Mouse (Mus musculus) ZHBTc4 (cell line): ENCODE results near the gene Tuba3b.

Experiments
- DNase-seq: peaks from one replicate; pipeline ENCODE4 v3.0.0-alpha.2; 2011; ENCODE audit warnings: low read depth, low spot score

The Tuba3b gene

DNA sequence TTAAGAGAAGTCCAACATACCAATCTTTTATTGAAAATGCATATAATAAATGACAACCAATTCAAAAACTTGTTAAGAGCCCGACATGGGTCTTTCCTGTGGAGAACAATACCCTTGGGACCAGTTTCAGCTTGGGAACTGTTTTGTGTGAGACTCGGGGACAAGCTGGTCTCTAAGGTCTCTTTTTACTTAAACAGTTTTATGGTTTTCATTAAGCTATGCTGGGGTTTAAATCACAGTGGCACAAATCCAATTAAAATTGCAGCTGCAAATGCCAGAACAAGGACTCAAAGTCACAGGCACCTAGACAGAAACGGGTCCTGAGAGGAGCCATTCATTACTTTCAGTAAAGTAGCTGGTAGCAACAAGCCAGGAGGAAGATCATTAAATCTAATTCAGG is 10.4 kb upstream of the Tuba3b start:
- no peak for DNase-seq

DNA sequence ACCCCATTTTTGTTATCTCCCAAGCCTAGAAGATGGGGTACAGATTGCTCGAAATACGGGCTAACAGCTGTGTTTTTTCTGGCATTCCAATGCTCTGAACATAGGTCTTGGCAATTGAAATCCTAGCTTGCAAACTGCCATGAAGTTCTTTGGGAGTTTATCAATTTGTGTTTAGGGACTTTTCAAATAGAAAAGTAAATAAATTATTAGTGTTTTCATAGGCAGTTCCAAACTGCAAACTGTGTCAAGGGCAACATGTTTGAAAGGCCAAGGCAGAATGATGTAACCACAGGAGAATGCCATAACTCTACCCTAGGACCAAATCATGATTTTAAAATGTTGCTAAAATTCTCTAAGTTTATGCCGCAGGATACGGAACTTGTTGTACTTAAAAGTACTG is 7.8 kb upstream of the Tuba3b start:
- DNase-seq = no peak

DNA sequence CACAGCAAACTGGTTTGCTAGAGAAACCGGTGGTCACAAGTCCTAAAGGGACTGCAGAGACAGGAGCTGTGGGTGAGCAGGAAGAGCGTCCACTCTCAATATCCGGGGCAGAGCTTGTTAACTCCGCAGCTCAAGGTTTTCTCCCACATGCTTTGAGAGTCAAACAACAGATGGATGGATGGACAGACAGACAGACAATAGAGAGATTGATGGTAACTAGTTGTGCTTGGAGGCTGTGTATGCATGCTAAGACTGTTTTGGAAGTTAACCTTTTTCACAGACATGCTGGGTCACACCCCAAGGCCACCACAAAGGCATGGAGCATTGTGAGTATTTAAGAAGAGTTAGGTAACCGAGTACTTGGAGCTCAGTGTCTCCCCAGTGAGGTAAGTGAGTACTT is 6.9 kb upstream of the Tuba3b start:
- no peak for DNase-seq

DNA sequence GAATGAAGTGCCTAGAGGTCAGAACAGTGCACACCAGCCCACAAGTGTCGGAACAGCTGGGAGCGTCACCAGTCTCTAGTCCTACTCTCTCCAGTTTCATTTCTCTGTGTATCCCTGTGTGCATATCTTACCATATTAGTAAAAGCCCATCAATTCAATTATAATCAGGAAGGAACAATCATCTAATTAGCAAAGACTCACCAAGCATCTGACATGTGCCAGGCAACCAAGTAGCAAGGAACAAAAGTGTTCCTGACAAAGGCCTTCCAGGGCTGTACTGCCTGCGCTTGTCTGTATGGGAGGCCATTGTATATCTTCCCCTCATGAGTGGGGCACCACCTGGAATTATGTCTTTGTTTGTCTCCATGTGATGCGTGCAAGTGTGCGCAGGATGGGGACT is 4.7 kb upstream of the Tuba3b start:
- DNase-seq = no peak

DNA sequence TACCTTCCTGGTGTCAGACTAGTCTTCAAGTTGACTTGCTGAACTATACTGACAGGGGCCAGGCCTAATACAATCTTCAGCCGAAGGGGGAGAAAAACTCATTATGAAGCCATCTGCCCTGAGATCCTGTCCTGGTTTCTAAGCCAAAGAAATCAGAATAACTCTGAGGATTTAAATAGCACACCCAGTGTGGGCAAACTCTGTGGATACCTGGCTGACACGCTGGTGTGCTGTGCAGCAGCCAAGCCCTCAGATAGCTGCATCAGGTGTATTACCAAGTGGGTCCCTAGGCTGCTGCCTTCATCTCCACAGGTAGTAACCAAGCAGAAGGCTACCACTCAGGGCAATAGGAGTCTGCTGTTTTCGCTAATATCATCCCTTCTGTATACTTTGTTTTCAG is 2.9 kb upstream of the Tuba3b start:
- DNase-seq = no peak

DNA sequence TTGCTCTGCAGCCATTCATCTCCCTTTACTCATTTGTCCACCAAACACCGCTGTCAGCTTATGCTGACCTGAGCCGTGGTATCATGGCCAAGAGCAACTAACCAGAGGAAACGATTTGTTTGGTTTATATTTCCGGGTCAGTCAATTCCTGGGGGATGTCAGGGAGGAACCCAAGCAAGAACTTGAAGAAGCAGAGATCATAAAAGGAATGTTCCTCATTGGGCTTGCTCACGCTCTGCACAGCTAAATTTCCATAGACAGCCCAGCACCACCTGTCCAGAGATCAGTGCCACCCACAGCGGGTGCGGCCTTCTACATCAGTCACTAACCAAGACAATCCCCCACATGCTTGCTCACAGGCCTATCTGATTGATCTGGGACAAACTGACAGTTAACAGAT is 1.3 kb upstream of the Tuba3b start, which contains the start of gene Lmntd1:
TSS of gene Lmntd1 (minus strand) at position 101 of the 400 bp plus-strand sequence.
- DNase-seq = no peak

DNA sequence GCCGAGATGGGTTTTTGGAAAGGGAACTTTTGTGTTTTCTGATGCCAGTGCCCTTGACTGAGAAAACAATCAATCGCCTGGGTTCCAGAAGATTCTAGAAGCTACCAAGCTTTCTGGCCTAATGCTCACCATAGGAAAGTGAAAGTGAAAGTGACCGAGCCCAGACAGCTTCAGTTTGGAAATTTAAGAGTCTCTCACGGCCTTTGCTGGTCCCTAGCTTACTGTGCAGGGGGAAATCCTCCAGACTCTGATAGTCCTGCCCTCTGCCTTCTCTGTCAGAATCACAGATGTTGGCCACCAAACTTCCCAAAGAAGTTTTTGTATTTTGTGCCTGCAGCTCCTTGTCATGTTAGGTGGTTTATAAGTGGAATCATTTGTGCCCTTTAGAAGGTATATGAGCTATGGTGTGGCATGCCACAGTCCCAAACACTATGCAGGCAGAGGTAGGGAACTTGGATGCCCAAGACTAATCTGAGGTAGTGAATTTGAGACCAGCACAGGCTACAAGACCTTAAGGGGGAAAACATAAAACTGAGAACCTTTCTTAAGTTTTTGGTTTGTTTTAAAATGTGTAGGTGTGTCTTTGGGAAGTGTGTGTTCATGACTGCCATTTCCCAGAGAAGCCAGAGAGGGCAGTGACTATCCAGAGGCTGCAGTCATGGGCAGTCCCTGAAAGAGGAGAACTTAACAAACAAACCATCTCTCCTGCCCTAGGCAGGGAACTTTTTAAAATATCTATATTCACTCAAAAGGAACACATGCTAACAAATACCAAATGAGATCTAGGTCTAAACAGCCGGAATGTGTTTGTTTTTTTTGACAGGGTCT is 1.1 kb downstream of the Tuba3b start:
- no peak for DNase-seq

DNA sequence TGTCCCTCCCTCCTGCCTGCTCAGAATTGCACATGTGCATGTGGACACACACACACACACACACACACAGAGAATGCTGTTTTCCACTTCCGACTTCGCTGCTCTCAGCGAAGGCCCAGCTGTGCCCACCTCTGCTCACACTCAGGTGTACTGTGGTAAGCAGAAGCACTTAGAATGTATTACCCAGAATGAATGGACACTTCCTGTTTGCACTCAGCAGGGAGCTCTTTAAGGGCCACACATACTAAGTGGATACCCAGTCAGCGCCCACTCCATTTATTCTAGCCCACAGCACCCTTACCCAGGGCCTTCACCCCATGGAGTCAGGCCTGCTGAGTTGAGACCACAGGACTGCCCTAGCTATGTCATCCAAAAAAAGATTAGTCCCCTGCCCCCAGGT is 7.6 kb downstream of the Tuba3b start:
- DNase-seq = no peak

DNA sequence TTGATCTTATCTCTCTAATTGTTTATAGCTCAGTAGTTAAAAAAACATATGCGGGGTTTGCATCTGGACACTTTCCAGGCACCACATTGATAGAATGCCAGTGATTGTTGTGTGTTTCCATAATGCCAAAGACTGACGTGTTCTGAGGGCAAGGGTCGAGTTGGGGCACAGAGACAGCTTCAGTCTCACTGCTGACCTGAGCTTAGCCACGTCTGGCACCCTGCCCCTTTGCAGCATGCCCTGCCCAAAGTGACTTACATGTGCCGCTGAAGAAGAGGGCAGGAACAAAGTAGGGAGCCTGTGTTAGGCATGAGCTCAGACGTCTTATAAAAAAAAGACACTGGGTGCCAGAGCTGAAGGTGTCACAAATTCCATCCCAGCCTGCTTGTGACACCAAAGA is 14.7 kb downstream of the Tuba3b start:
- DNase-seq = no peak

DNA sequence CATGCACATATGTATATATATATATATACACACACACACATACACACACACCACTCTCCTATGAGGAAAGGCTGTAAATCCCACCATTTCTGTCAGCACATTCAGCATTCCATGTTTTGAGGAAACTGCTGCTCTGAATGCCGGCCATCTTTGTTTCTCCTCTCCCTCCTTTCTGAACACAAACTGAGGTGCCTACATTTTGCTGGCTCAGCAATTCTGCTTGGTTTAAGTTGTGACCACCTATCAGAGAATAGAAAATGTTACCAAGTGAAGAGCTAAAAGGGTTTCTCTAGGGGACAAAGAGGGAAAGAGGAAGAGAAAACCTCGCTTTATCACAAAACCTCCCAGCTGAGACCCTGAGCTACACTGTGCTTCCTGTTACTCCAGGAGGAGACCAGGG is 18.9 kb downstream of the Tuba3b start:
- DNase-seq = no peak

DNA sequence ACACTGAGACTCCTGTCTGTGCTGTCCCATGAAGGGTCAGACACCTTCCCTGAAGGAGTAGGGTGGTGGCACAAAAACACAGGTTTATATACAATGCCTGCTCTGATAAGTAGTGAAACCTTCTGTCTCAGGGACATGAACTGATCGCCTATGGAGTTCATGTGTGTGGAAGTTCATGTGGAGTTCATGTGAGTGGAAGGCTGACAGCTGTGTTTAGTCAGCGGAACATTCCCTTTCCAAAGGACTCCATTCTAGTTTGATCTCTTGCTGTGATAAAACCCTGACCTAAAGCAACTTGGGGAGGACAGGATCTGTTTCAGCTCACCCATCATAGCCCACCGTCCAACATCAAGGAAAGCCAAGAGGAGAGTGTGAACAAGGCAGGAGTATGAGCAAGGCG is 21.1 kb downstream of the Tuba3b start:
- no peak for DNase-seq

DNA sequence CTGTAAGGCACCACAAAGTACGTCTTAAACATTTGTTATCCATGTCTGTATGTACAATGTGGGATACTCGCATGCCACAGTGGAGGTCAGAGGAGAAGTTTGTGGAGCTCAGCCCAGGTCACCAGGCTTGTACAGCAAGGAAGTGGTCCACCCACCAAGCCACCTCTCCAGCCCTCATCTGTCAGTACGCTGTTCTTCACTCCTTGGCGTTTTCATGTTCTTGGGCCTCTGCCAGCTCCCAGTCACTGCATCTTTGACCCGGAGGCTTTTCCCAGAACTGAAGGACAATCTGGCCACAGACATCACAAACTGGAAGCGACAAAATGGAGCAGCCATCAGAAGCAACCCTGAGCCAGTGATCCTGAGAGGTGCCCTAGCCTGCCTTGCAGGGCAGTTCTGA is 22.7 kb downstream of the Tuba3b start:
- DNase-seq = no peak

DNA sequence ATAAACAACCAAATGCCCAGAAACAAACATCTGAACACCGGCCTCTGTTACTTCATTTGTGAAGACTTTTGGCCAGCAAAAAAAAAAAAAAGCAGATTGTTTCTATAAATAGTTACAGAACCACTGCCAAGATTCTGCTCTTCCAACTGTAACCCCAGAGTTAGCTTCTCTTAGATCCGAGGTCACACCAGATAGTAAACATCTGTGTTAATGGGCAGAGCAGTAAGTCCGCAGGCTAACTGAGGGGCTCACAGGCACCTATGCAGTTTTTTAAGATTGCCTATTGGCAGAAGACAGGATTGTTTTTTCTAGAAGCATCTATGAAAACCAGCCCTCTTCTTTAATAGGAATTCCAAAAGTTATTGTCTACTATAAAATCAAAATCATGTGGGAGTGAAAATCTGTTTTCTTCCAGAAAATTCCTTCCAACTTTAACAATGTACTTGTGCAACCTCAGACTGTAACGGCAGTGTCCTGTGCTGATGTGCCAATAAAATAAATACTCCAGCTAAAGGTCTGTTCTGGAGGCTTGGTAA is 25.5 kb downstream of the Tuba3b start:
- no peak for DNase-seq

DNA sequence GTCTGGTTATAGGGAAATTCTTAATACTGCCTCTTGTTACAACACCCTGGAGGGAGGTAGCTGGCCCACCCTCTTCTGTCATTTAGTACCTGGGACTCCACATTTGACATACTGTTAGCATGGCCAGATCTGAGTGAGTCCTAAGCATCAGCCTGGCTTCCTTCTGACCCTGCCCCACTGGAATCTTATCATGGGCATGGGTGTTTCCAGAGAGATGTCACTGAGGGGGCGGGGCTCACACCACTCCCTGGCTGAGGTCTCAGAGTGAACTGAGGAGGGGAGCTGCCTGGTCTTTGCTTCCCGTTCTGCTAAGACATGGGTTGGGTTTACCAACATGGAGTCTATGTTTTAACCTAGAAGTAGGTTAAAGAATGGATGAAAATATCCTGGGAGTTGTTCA is 36.4 kb downstream of the Tuba3b start:
- no peak for DNase-seq

DNA sequence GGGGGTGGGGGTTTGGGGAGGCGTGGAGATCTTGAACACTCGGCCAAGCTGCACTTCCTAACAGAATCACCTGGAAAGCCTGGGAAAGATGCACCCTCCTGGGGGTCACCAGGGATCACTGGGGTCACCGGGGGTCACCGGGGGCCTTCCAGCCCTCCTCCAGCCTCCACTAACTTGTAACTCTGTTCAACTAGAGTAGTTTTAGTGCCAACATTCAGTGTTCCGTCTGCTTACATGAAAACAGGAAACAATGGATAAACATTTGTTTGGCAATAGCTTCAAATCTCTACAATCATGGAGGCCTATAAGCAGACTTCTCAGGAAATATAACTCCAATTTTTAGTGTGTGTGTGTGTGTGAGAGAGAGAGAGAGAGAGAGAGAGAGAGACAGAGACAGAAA is 37.4 kb downstream of the Tuba3b start:
- DNase-seq = no peak

DNA sequence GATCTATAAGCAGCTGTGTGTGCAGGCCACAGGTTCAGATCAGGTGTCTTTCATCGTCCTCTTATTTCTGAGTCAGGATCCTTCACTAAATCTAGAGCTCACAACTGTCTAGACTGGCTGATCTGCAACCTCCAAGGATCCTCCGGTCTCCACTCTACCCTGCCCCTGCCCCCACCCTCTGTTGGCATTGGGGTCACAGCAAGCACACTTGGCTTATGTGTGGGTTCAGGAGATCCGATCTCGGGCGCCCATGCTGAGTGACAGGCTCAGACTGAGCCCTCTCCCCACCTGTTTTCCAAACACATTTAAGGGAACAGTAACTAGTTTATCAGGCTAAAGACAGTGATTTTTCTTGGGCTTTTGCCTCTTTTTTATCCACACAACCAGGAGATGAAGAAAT is 38.1 kb downstream of the Tuba3b start:
- no peak for DNase-seq

DNA sequence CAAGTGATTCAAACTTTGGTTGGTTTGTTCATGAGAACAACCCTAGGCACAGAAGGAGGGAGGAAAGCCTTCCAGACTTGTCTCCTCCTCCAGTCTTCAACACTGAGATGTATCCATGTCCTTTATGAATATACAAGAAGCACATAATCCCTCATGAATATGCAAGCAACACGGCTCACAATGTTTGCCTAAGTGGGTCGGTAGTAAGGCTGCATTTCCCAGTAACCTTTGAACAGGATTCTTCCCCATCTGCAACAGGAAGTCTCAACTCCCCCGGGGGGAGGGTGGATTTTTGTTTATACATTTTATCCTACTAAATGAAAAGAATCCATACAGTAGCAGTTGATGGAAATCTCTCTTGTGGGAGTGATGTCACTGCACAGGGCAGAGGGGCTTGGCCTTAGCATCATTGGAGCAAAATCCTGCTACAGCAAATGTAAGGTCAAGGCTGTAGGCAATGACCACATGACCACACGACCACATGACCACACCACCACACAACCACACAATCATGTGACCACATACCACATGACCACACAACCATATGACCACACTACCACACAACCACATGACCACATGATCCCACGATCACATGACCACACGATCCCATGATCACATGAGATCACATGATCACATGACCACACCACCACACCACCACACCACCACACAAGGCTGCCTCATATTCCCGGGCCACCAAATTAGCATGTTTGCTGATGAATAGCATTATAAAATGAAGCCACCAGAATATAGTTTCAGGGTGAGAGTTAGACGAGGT is 38.7 kb downstream of the Tuba3b start:
- DNase-seq = peak; percentile 24

DNA sequence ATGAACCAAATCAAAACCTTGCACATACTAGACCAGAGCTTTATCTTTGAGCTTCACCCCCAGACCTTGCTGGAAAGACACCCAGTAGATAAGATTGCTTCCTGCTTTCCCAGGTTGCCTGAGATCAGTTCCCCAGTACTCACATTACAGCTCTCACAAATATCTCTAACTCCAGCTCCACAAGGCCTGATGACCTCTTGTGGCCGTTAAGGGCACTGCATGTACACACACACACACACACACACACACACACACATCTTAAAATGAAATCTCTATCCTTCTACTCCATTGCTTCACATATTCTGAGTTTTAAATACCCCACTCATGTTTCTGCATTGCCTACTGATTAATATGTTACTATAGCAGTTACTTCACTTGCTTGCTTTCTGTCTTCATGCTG is 40.1 kb downstream of the Tuba3b start:
- DNase-seq = peak; percentile 56

DNA sequence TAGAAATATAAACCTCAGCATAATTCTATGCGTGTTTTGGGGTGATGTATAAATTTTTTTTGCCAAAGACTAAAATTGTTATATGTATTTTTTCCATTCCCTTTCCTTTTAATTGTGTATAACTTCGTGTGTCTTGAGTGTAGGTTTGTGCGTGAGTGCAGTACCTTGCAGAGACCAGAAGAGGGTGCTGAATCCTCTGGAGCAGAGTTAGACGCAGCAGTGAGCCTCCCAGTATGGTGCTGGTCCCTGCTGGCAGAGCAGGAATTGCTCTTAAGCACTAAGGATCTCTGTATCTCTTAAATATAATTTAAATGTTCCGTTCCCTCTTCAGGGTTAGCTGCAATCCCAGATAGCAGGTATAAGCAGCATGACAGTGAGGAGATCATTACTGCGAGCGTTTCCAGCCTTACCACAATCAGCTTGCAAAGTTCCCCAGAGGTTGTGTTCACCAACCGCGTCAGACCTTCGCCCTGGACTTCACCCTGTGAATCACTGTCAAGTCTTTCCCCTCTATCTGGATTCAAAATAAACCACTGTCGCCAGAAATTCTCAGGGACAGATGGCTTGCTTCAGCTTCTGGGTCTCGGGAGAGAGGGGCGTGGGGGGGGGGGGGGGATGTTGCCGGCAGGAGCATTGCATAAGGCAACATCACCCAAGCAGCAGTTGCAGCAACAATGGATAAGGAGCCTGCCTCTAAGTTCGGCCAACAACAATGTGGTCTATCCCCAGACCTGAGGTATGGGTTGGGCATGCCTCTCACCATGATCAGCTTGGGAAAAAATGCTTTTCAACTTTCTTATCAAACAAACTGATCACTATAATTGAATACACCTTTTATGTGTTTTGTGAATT is 41.4 kb downstream of the Tuba3b start:
- DNase-seq = peak; percentile 84

DNA sequence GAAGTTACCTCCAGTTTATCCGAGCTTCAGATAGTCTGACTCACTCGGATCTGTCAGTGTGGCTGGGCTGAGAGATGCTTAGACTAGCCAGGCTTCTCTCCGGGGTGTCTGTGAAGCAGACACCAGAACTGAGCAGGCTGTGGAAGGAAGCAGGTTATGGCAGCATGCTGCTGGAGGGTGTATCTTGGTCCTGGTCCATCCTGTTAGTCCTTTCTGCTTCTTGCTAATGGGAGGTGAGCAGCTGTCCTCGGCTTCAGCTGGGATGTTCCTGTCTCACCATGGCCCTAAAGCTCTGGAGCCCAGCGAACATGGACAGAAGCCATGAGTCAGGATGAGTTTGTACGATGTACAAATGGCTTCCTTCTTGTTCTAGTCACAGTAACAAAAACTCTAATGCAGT is 43.6 kb downstream of the Tuba3b start:
- DNase-seq = no peak

DNA sequence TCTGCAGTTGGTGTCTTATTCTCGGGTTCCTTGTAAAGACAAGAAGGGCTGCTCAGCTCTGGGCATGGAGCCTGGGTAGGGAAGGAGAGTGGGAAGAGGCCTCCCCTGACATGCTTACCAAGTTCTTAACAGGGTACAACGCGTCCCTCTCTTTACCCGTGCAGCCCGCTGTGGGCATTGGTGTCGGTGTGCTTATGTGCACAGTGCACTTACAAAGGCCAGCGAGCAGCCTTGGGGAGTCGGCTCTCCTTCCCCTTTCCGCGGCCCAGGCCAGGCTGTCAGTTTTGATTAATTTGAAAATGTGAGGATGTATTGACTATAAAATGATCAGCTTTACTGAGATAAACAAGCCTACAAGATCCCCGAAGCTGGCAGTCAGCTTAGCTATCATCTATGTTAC is 45.4 kb downstream of the Tuba3b start:
- DNase-seq = no peak

DNA sequence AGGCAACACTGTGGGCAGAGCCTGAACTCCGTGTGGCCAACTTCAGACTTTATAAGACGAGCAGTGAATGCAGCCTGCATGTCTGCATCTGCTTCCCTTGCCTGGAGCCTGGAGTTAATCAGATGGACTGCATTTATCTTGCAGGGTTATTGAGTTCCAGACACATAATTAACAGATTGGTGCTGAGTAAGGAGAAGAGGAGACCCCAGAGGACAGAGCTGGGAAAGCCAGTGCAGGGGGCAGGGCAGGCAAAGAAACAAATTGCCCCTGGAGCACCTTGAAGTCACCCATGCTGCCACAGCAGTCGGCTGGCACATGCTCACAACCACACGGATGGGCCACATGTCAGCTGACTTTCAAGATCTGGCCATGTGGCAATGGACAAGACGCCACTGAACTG is 48.7 kb downstream of the Tuba3b start:
- DNase-seq = no peak
